Mouse (Mus musculus) mouse embryonic stem cell (cell line): ENCODE measurements around the gene Uhrf1bp1l.

Source experiments
- in situ Hi-C, 2 experiments: fragments of 300-500 bp; cut with MboI; formaldehyde crosslinking; loops; 1 replicate in 1 of 2; 3 replicates in 1 of 2; pipeline ENCODE4 v1.14.3; 2019 to 2020; ENCODE audit warnings: low sequenced_read_pairs in 2 of 2, low pct_unique_long_range_greater_than_20kb in 1 of 2, mixed read lengths in 1 of 2; ENCODE audit not compliant: unreplicated experiment in 1 of 2

Uhrf1bp1l gene

DNA sequence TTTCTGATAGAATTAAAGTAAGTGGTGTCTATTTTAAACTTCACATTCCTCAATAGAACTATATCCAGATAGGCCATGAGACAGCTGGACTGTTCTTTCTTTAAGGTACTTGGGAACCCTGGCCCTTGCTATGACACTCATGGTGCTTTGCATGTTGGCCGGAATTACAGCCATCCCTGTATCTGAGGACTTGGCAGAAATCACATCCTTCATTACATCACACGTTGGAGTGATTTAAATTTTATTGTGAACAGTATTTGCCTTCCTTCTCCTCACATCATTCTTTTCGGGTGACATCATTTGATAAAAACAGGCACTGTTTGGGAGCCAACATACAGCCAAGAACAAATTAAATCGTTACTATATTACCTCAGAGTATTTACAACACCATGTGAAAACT is 74.4 kb downstream of the Uhrf1bp1l start:
- in situ Hi-C loops, result no loop called here

DNA sequence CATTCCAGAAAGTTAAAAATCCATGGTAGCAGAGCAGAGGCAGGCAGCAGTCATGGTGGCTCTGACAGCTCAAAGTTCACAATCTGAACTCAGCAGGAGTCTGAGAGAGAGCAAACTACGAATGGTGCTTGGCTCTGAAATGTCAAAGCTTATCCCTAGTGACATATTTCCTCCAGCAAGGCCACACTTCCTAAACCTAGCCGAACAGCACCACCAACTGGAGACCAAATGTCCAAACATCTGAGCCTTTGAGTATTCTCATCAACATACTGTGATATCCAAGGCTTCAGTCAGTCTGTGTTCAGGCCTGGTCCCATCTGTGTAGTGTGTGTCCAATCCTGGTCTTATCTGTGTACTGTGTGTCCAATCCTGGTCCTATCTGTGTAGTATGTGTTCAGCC is 79.1 kb downstream of the Uhrf1bp1l start:
- in situ Hi-C loops, result no loop called here

DNA sequence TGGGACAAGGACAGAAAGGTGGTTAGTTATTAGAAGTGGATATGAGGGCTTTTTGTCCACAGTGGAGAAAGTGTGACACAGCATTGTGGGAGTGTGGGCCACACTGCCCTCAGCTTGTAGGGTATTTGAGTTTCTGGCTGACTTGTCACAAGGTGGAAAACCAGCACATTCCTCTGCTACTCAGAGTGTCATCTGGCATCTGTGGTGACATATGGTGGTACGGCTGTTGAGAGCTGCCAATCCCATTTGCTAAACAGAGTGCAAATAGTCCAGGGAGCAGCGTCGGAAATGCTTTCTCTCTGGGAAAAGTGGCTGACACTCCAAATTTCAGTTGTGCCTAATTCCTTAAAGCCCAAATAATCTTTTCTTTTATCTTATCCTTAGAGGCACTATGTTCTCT is 82.1 kb downstream of the Uhrf1bp1l start:
- in situ Hi-C loops, result no loop called here

DNA sequence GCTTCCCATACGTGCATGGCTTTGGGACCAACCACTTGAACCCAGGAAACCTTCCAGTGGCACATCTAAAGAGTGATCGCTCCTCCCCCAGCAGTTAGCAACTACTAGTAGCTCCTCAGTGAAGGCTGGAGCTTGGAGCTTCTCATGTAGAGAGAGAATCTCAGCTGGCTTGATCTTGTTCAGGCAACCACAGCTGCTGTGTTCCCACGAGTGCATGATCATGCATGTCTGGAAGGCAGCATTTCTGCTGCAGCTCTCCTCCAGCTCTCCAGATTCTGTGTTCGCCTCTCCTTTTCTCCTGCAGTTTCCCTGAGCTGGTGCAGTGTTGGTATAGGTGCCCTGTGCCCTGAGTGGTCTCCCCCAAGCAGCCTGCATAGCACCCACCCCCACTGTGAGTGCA is 87.5 kb downstream of the Uhrf1bp1l start:
- in situ Hi-C loops, result no loop called here

DNA sequence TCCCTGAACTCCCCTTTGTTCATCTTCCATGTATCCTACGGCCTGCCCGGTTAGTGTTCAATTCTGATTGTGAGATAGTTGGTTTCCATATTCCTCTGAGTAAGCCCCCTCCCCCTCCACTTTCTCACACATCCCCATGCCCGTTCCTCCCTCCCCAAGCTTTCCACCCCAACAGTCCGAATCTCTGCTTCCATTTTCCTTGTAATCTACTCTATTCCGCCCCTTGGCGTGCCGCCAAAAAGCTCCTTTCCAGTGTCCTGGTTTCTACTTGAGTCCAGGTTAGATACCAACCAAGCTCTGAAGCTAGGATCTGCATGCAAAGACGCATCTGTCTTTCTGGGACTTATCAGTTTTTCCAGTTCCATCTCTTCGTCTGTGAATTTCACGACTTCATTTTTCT is 88.4 kb downstream of the Uhrf1bp1l start:
- in situ Hi-C loops, result no loop called here

DNA sequence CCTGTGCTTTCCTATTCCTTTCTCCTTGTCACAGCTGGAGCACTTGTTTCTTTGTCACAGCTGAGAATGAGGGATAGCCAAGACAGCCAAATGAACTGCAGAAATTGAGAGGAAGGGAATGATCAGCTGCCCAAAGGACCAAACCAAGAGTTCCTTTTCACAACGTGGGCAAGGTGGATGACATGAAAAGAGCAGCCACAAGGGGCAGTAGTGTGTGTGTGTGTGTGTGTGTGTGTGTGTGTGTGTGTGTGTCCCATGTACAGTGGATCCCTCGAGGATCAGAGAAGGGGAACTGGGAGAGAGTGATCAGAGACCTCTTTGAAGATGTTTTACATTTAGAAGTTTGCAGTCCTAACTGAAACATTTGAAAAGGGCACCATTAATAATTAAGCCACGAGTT is 92.7 kb downstream of the Uhrf1bp1l start:
- in situ Hi-C loops, result no loop called here

DNA sequence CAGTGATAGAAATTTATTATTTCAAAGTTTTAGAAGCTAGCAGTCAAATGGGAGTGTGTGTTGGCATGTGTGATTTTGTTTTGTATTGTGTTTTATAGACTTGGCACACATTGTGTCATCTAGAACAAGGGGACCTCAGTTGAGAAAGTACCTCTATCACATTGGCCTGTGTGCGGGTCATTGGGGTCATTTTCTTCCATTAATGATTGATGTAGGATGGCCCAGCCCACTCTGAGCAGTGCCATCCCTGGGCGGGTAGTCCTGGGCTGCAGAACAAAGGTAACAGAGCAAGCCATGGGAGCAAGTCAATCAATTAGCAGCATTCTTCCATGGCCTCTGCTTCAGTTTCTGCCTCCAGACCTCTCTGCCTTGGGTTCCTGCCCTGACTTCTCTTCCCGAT is 94.0 kb downstream of the Uhrf1bp1l start:
- in situ Hi-C loops, result no loop called here

DNA sequence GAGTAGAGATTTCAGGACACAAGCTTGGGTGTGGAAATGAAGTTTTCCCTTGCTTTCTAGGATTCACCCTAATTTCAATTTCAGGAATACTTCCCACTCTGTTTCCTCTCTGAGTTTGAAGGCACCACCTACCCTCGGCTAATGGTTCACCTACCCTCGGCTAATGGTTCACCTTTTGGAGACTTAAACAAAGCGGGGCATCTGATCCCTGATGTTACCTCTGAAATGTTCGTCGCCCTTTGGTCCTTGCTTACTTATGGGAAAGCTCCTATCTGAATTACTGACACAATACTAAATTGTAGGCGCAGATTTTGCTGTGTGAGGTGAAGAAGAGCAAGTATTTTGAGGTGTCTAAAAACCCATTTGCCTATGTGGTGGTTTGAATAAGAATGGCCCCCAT is 106.2 kb downstream of the Uhrf1bp1l start:
- in situ Hi-C loops, result loop anchor here in 1 of 2 experiments (25.0 kb wide), 1 partner anchor 389 kb away; no protein-coding TSS in a partner anchor

DNA sequence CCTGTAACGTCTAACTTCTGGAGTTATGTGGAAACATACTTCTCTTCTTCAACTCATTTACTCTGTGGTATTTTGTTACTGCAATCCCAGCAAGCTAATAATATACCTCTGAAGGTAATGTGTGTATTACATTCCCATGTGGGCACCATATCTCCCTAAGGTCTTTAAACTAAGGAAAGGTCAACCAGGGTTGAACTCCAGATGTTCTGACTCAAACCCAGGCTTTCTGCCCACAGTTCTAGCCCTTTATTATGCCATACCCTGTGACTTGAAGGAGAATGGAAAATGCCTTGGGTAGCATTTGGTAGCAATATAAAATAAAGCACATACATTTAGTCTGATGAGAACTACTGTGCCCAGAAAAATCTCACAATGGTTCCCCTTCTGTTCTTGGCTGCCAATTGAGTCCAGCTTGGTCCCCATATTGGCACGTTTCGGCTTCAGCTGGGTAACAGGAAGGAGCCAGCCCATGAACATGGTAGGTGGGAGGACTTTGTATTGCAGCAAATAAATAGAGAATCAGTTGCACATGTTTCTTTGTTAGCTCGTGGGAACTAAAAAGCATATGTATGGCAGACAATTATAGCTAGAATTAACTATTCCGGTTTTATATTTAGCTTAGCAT is 110.6 kb downstream of the Uhrf1bp1l start:
- in situ Hi-C loops, result loop anchor here in 1 of 2 experiments (25.0 kb wide), 1 partner anchor 393 kb away; no protein-coding TSS in a partner anchor

DNA sequence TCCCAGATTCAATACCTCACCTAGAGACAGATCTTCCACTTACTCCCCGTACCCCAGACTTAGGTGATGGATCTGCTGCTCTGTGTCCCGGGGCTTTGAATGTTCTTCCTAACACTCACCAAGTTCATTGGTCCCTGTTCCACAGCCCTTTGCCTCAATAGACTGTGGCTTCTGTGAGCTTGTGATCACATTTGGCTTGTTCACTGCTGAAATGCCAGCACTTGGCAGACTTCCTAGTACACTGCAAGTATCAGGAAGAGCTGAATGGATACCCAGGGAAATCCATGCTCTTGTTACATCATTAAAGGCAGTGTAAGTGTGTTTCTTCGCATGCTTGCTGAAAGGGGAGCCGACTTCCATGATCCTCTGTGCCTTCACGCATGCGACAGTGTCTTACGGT is 111.5 kb downstream of the Uhrf1bp1l start:
- in situ Hi-C loops, result loop anchor here in 1 of 2 experiments (25.0 kb wide), 1 partner anchor 394 kb away; no protein-coding TSS in a partner anchor

DNA sequence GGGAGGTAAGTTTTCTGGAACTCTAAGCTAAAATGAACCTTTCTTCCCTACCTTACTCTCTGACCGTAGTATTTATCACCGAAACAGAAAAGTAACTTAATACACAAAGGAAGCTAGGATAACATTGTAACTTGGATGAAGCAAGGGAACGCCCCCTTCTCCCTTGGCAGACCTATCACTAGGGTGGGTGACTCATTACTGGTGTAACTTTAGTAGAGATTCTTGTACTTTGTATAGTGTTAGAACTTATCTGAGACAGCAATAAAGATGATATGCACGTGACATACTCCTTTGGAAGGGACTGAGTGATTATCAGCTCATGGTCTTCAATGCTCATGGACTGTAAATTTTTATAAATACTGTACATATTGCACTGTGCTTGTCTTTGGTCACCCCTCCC is 123.4 kb downstream of the Uhrf1bp1l start:
- in situ Hi-C loops, result loop anchor here in 1 of 2 experiments (25.0 kb wide), 1 partner anchor 406 kb away; no protein-coding TSS in a partner anchor

DNA sequence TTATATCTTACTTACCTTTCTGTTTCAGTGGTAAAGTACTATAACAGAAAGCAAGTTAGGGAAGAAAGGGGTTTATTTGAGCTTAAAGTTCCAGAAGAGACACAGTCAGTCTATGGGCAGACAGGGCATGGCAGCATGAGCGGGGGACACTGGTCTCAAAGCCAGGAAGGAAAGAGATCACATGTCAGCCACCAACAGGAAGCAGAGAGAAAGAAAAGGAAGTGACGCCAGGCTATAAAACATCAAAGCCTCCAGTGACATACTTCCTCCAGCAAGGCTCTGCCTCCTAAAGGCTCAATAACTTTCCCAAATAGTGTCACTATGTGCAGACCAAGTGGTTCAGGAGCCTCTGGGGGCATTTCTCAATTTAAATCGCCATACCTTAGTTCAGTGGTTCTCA is 124.0 kb downstream of the Uhrf1bp1l start:
- in situ Hi-C loops, result loop anchor here in 1 of 2 experiments (25.0 kb wide), 1 partner anchor 407 kb away; no protein-coding TSS in a partner anchor
